Mouse (Mus musculus) kidney, embryonic 16.5 days (tissue): ENCODE data around the gene Mark4. TPM values are rescaled to one million over a fixed set of nuclear protein-coding genes. Genes with fewer than 3 reads are reported as not detected.

Source experiments
- ATAC-seq: fragments of 200-750 bp; cut with Nextera tagmentation; 2 replicates; pipeline ENCODE4 v1.8.0; 2017; ENCODE audit warnings: moderate TSS enrichment; ENCODE audit not compliant: low FRiP score, low TSS enrichment
- H3K27ac ChIP-seq: fragments of 300-500 bp; sonication (generic); 2 replicates; pipeline ENCODE4 v1.5.1; 2014; ENCODE audit warnings: low read length
- H3K27me3 ChIP-seq: fragments of 300-500 bp; sonication (generic); 2 replicates; pipeline ENCODE4 v1.6.1; 2014; ENCODE audit warnings: low read length, control low read depth, mixed read lengths; ENCODE audit not compliant: insufficient read depth
- H3K36me3 ChIP-seq: fragments of 300-500 bp; sonication (generic); 2 replicates; pipeline ENCODE4 v1.6.1; 2014; ENCODE audit warnings: low read length, control low read depth, mixed read lengths; ENCODE audit not compliant: insufficient read depth
- H3K4me1 ChIP-seq: fragments of 300-500 bp; sonication (generic); 2 replicates; pipeline ENCODE4 v1.6.1; 2014; ENCODE audit warnings: low read length, control low read depth, mixed read lengths; ENCODE audit not compliant: insufficient read depth
- H3K4me2 ChIP-seq: fragments of 300-500 bp; sonication (generic); replicated peaks from 2 replicates; pipeline ENCODE4 v1.6.1; 2014; ENCODE audit warnings: low read depth, low read length
- H3K4me3 ChIP-seq: fragments of 300-500 bp; sonication (generic); 2 replicates; pipeline ENCODE4 v1.5.1; 2014; ENCODE audit warnings: mild to moderate bottlenecking, low read length
- H3K9ac ChIP-seq: fragments of 300-500 bp; sonication (generic); replicated peaks from 2 replicates; pipeline ENCODE4 v1.6.1; 2014; ENCODE audit warnings: low read length
- H3K9me3 ChIP-seq: fragments of 300-500 bp; sonication (generic); 2 replicates; pipeline ENCODE4 v1.6.1; 2016; ENCODE audit warnings: low read length, control low read depth
- WGBS: fragments of 180-500 bp; shearing (Covaris S2); extraction: QIAGEN DNeasy Blood & Tissue Kit; methylation state at CpG from one replicate; pipeline ENCODE4 v1.1.7; 2014; 5-methylcytosine and 5-hydroxymethylcytosine counted together
- polyA plus RNA-seq: library from polyadenylated mRNA; unstranded; fragments of >200 nt; fragmentation: Nextera tagmentation; extraction: Ambion mirVana; gene quantifications from 2 replicates; pipeline ENCODE4 v1.2.1, GENCODE M21; 2015

The Mark4 gene
- polyA plus RNA-seq, 1 experiment from 2014 or later = 6.9 TPM

- Histone ChIP-seq H3K36me3 (no peaks in the 10 kb centered on the region), H3K9ac (no peak overlapping the region), H3K9me3 (no peaks in the 10 kb centered on the region), H3K4me1 (peaks cover 12% of the 10 kb centered on the region), H3K27ac (no peak overlapping the region), H3K4me2 (0 out of 2 replicates have a peak overlapping the region, but pooled peaks have one; percentile 44), H3K27me3 (no peaks in the 10 kb centered on the region), H3K4me3 (no peak overlapping the region)
- ATAC-seq = no peak
- 72% methylated on average over 4 of the region's 4 CpGs for WGBS
These were observed 3.8 kb upstream of the Mark4 start for GRCm38 (mm10) chr7:19462443-19462842.

- no peaks in the 10 kb centered on the region for H3K36me3 ChIP-seq
These were observed 2.9 kb upstream of the Mark4 start for GRCm38 (mm10) chr7:19461488-19461887.

GRCm38 (mm10) chr7:19460500-19460899 lies 1.9 kb upstream of the Mark4 start:
- peaks cover 29% of the 10 kb centered on the region for H3K4me1 ChIP-seq
- H3K27me3 ChIP-seq = no peaks in the 10 kb centered on the region
- H3K27ac ChIP-seq = no peak overlapping the region
- ATAC-seq = no peak
- no peaks in the 10 kb centered on the region for H3K36me3 ChIP-seq
- no peak overlapping the region for H3K9ac ChIP-seq
- 71% methylated on average over 1 of the region's 1 CpGs for WGBS
- no peaks in the 10 kb centered on the region for H3K9me3 ChIP-seq
- no peak overlapping the region for H3K4me3 ChIP-seq
- no peak overlapping the region for H3K4me2 ChIP-seq

More at GRCm38 (mm10) chr7:19461488-19461887, 2.9 kb upstream of the Mark4 start:
- Histone ChIP-seq H3K27me3 (no peaks in the 10 kb centered on the region), H3K4me2 (no peak overlapping the region), H3K9ac (no peak overlapping the region), H3K9me3 (no peaks in the 10 kb centered on the region), H3K27ac (no peak overlapping the region), H3K4me1 (peaks cover 22% of the 10 kb centered on the region), H3K4me3 (no peak overlapping the region)
- no peak for ATAC-seq
- 9% methylated on average over 6 of the region's 6 CpGs for WGBS

GRCm38 (mm10) chr7:19459144-19459870 lies 686 bp upstream of the Mark4 start:
- peak overlapping the region; percentile 91 for H3K9ac ChIP-seq
- H3K4me3 ChIP-seq = peak overlapping the region; percentile 94
- no peaks in the 10 kb centered on the region for H3K36me3 ChIP-seq
- no peaks in the 10 kb centered on the region for H3K9me3 ChIP-seq
- H3K4me2 ChIP-seq = peak overlapping the region; percentile 84
- no peaks in the 10 kb centered on the region for H3K27me3 ChIP-seq
- WGBS = 21% methylated on average over 6 of the region's 6 CpGs
- H3K4me1 ChIP-seq = peaks cover 23% of the 10 kb centered on the region
- ATAC-seq = no peak
- H3K27ac ChIP-seq = peak overlapping the region; percentile 40; the same call in 1 of the 2 replicates

GRCm38 (mm10) chr7:19458072-19458486 lies 542 bp downstream of the Mark4 start:
- H3K27ac ChIP-seq = peak overlapping the region; percentile 75
- peaks cover 19% of the 10 kb centered on the region for H3K4me1 ChIP-seq
- H3K4me2 ChIP-seq = peak overlapping the region; percentile 84
- H3K9me3 ChIP-seq = no peaks in the 10 kb centered on the region
- under 1% methylated on average over 30 of the region's 31 CpGs for WGBS
- peak overlapping the region; percentile 91 for H3K9ac ChIP-seq
- no peaks in the 10 kb centered on the region for H3K36me3 ChIP-seq
- no peaks in the 10 kb centered on the region for H3K27me3 ChIP-seq
- ATAC-seq = peak; percentile 86
- peak overlapping the region; percentile 94 for H3K4me3 ChIP-seq

GRCm38 (mm10) chr7:19457414-19458071 lies 1.1 kb downstream of the Mark4 start:
- no peaks in the 10 kb centered on the region for H3K27me3 ChIP-seq
- peak overlapping the region; percentile 94 for H3K4me3 ChIP-seq
- no peaks in the 10 kb centered on the region for H3K9me3 ChIP-seq
- H3K27ac ChIP-seq = peak overlapping the region; percentile 75
- H3K36me3 ChIP-seq = no peaks in the 10 kb centered on the region
- peak overlapping the region; percentile 91 for H3K9ac ChIP-seq
- 5% methylated on average over 14 of the region's 14 CpGs for WGBS
- ATAC-seq = peak; percentile 3
- peaks cover 19% of the 10 kb centered on the region for H3K4me1 ChIP-seq
- peak overlapping the region; percentile 84 for H3K4me2 ChIP-seq

GRCm38 (mm10) chr7:19456628-19457027 lies 2.0 kb downstream of the Mark4 start:
- H3K27me3 ChIP-seq = no peaks in the 10 kb centered on the region
- WGBS = 89% methylated on average over 7 of the region's 7 CpGs
- H3K4me3 ChIP-seq = peak overlapping the region; percentile 94
- peaks cover 19% of the 10 kb centered on the region for H3K4me1 ChIP-seq
- no peak overlapping the region for H3K9ac ChIP-seq
- peaks cover 6% of the 10 kb centered on the region for H3K36me3 ChIP-seq
- ATAC-seq = no peak
- no peaks in the 10 kb centered on the region for H3K9me3 ChIP-seq
- no peak overlapping the region for H3K27ac ChIP-seq
- H3K4me2 ChIP-seq = peak overlapping the region; percentile 84

GRCm38 (mm10) chr7:19455819-19456495 lies 2.7 kb downstream of the Mark4 start:
- no peak for ATAC-seq
- H3K27ac ChIP-seq = no peak overlapping the region
- H3K4me2 ChIP-seq = no peak overlapping the region
- peaks cover 13% of the 10 kb centered on the region for H3K36me3 ChIP-seq
- no peaks in the 10 kb centered on the region for H3K9me3 ChIP-seq
- peaks cover 19% of the 10 kb centered on the region for H3K4me1 ChIP-seq
- no peak overlapping the region for H3K9ac ChIP-seq
- H3K4me3 ChIP-seq = no peak overlapping the region
- H3K27me3 ChIP-seq = no peaks in the 10 kb centered on the region
- WGBS = 74% methylated on average over 11 of the region's 11 CpGs

- Histone ChIP-seq H3K9me3 (no peaks in the 10 kb centered on the region), H3K9ac (no peak overlapping the region), H3K4me1 (peaks cover 19% of the 10 kb centered on the region), H3K27ac (no peak overlapping the region), H3K36me3 (peaks cover 19% of the 10 kb centered on the region), H3K4me3 (no peak overlapping the region), H3K27me3 (no peaks in the 10 kb centered on the region), H3K4me2 (no peak overlapping the region)
- 96% methylated on average over 4 of the region's 4 CpGs for WGBS
- ATAC-seq = no peak
These were observed 3.4 kb downstream of the Mark4 start for GRCm38 (mm10) chr7:19455186-19455585.
